Mouse (Mus musculus): ENCODE measurements around the gene Ecm1. TPM values are rescaled to one million over a fixed set of nuclear protein-coding genes. Genes with fewer than 3 reads are reported as not detected.
A peak's percentile ranks its signal among the peaks of the same experiment; 100 is the strongest.

Ecm1 gene
- total and polyA plus RNA-seq, 2 experiments from 2014 or later: 22.9 to 55.8 TPM

GRCm38 (mm10) chr3:95728906-95729305, 10.5 kb downstream of the Ecm1 start:
- no peak overlapping the region for H3K9ac ChIP-seq (replicated peaks; ENCODE audit: low read depth, low read length)
- WGBS: 56% methylated on average over 2 of the region's 2 CpGs
- H3K27ac ChIP-seq (ENCODE audit: low read depth): peak overlapping the region; percentile 61
- TF ChIP-seq EP300 (IDR thresholded peaks at IDR 0.05; ENCODE audit: low read depth) (no peak), CTCF (IDR thresholded peaks at IDR 0.05; ENCODE audit: low read depth) (no peak)
- no peak overlapping the region for H3K4me2 ChIP-seq (ENCODE audit: low read depth, low read length)
- H3K4me3 ChIP-seq (ENCODE audit: low read depth, low read length): no peak overlapping the region
- no peaks in the 10 kb centered on the region for H3K27me3 ChIP-seq (ENCODE audit: control insufficient read depth, insufficient read depth, low read length)
- H3K4me1 ChIP-seq (ENCODE audit: control insufficient read depth, insufficient read depth): peaks cover 13% of the 10 kb centered on the region
- no peaks in the 10 kb centered on the region for H3K9me3 ChIP-seq (replicated peaks; ENCODE audit: control insufficient read depth, low read length)
- H3K36me3 ChIP-seq (replicated peaks; ENCODE audit: control insufficient read depth, insufficient read depth, low read length): peaks cover 2% of the 10 kb centered on the region
- peak; percentile 59; the same call in 1 of the 2 replicates for ATAC-seq (ENCODE audit: insufficient read depth, low read depth)
- DNase-seq (ENCODE audit: low spot score): peak; percentile 52

- H3K4me3 ChIP-seq (ENCODE audit: low read depth, low read length): no peak overlapping the region
- no peaks in the 10 kb centered on the region for H3K27me3 ChIP-seq (ENCODE audit: control insufficient read depth, insufficient read depth, low read length)
- TF ChIP-seq CTCF (IDR thresholded peaks at IDR 0.05; ENCODE audit: low read depth): no peak
- TF ChIP-seq EP300 (IDR thresholded peaks at IDR 0.05; ENCODE audit: low read depth): no peak
- no peak overlapping the region for H3K9ac ChIP-seq (replicated peaks; ENCODE audit: low read depth, low read length)
- no peak for DNase-seq (ENCODE audit: low spot score)
- no peaks in the 10 kb centered on the region for H3K9me3 ChIP-seq (replicated peaks; ENCODE audit: control insufficient read depth, low read length)
- H3K4me1 ChIP-seq (ENCODE audit: control insufficient read depth, insufficient read depth): peaks cover 9% of the 10 kb centered on the region
- 43% methylated on average over 7 of the region's 7 CpGs for WGBS
- H3K4me2 ChIP-seq (ENCODE audit: low read depth, low read length): no peak overlapping the region
- H3K27ac ChIP-seq (ENCODE audit: low read depth): no peak overlapping the region
- H3K36me3 ChIP-seq (replicated peaks; ENCODE audit: control insufficient read depth, insufficient read depth, low read length): no peaks in the 10 kb centered on the region
- no peak for ATAC-seq (ENCODE audit: insufficient read depth, low read depth)
These were observed 12.5 kb downstream of the Ecm1 start for GRCm38 (mm10) chr3:95726696-95727358.

- no peaks in the 10 kb centered on the region for H3K36me3 ChIP-seq (replicated peaks; ENCODE audit: control insufficient read depth, insufficient read depth, low read length)
- TF ChIP-seq CTCF (IDR thresholded peaks at IDR 0.05; ENCODE audit: low read depth) (no peak), EP300 (IDR thresholded peaks at IDR 0.05; ENCODE audit: low read depth) (no peak)
- no peaks in the 10 kb centered on the region for H3K27me3 ChIP-seq (ENCODE audit: control insufficient read depth, insufficient read depth, low read length)
- no peak overlapping the region for H3K27ac ChIP-seq (ENCODE audit: low read depth)
- H3K4me2 ChIP-seq (ENCODE audit: low read depth, low read length): no peak overlapping the region
- peaks cover 9% of the 10 kb centered on the region for H3K4me1 ChIP-seq (ENCODE audit: control insufficient read depth, insufficient read depth)
- 85% methylated on average over 7 of the region's 7 CpGs for WGBS
- DNase-seq (ENCODE audit: low spot score) (no peak), ATAC-seq (ENCODE audit: insufficient read depth, low read depth) (no peak)
- no peaks in the 10 kb centered on the region for H3K9me3 ChIP-seq (replicated peaks; ENCODE audit: control insufficient read depth, low read length)
- no peak overlapping the region for H3K4me3 ChIP-seq (ENCODE audit: low read depth, low read length)
- no peak overlapping the region for H3K9ac ChIP-seq (replicated peaks; ENCODE audit: low read depth, low read length)
These were observed 13.5 kb downstream of the Ecm1 start for GRCm38 (mm10) chr3:95725863-95726262.

DNA sequence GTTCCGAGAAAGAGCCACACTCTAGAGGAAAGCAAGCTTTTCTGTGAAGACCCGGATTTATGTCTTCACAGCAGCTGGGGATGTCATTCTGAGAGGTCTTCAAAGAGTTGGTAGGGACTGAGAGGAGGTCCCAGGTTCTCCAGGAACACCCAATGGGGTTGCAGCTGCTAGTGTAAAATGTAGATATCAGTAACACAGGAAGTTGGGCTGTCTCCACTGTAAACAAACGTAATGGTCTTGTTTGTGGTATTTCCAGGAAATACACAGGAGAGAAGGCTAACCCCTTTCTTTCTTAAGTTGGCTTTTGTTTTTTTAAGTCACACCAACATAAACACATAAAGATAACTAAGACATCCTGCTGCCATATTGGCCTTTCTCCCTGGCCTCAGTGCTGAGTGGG, 17.0 kb downstream of the Ecm1 start:
- no peak overlapping the region for H3K4me3 ChIP-seq (ENCODE audit: low read depth, low read length)
- DNase-seq (ENCODE audit: low spot score) (no peak), ATAC-seq (ENCODE audit: insufficient read depth, low read depth) (no peak)
- no peaks in the 10 kb centered on the region for H3K36me3 ChIP-seq (replicated peaks; ENCODE audit: control insufficient read depth, insufficient read depth, low read length)
- no peaks in the 10 kb centered on the region for H3K27me3 ChIP-seq (ENCODE audit: control insufficient read depth, insufficient read depth, low read length)
- H3K4me2 ChIP-seq (ENCODE audit: low read depth, low read length): no peak overlapping the region
- H3K4me1 ChIP-seq (ENCODE audit: control insufficient read depth, insufficient read depth): no peaks in the 10 kb centered on the region
- no peak overlapping the region for H3K9ac ChIP-seq (replicated peaks; ENCODE audit: low read depth, low read length)
- H3K9me3 ChIP-seq (replicated peaks; ENCODE audit: control insufficient read depth, low read length): no peaks in the 10 kb centered on the region
- H3K27ac ChIP-seq (ENCODE audit: low read depth): no peak overlapping the region
- no peak for TF ChIP-seq EP300 (IDR thresholded peaks at IDR 0.05; ENCODE audit: low read depth)
- WGBS: 58% methylated on average over 3 of the region's 3 CpGs

DNA sequence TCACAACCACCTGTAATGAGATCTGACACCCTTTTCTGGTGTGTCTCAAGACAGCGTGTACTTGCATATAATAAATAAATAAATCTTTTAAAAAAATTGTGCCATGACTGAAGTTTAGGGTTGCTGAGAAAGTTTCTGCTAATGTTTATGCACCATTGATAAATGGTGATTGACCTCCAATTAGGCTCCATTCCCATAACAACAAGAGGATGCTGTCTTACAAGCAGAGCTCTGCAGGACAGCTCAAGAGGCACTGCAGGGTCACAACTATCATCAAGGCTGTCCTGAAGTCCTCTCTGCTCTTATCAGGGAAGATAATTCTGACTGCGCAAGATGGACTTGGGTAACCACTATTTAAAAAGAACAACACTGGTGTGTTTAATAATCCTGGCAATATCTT, 21.2 kb downstream of the Ecm1 start:
- WGBS: 81% methylated on average over 2 of the region's 2 CpGs
- H3K36me3 ChIP-seq (replicated peaks; ENCODE audit: control insufficient read depth, insufficient read depth, low read length): no peaks in the 10 kb centered on the region
- H3K9me3 ChIP-seq (replicated peaks; ENCODE audit: control insufficient read depth, low read length): no peaks in the 10 kb centered on the region
- no peak overlapping the region for H3K9ac ChIP-seq (replicated peaks; ENCODE audit: low read depth, low read length)
- no peak for TF ChIP-seq EP300 (IDR thresholded peaks at IDR 0.05; ENCODE audit: low read depth)
- TF ChIP-seq CTCF (IDR thresholded peaks at IDR 0.05; ENCODE audit: low read depth): no peak
- no peak for DNase-seq (ENCODE audit: low spot score)
- no peak overlapping the region for H3K4me3 ChIP-seq (ENCODE audit: low read depth, low read length)
- no peaks in the 10 kb centered on the region for H3K4me1 ChIP-seq (ENCODE audit: control insufficient read depth, insufficient read depth)
- H3K27ac ChIP-seq (ENCODE audit: low read depth): no peak overlapping the region
- no peak for ATAC-seq (ENCODE audit: insufficient read depth, low read depth)
- no peak overlapping the region for H3K4me2 ChIP-seq (ENCODE audit: low read depth, low read length)
- H3K27me3 ChIP-seq (ENCODE audit: control insufficient read depth, insufficient read depth, low read length): no peaks in the 10 kb centered on the region

GRCm38 (mm10) chr3:95716075-95716474, 23.3 kb downstream of the Ecm1 start:
- Histone ChIP-seq H3K36me3 (replicated peaks; ENCODE audit: control insufficient read depth, insufficient read depth, low read length) (no peaks in the 10 kb centered on the region), H3K27me3 (ENCODE audit: control insufficient read depth, insufficient read depth, low read length) (no peaks in the 10 kb centered on the region), H3K4me3 (ENCODE audit: low read depth, low read length) (no peak overlapping the region), H3K9me3 (replicated peaks; ENCODE audit: control insufficient read depth, low read length) (no peaks in the 10 kb centered on the region), H3K27ac (ENCODE audit: low read depth) (no peak overlapping the region), H3K4me1 (ENCODE audit: control insufficient read depth, insufficient read depth) (no peaks in the 10 kb centered on the region), H3K9ac (replicated peaks; ENCODE audit: low read depth, low read length) (no peak overlapping the region), H3K4me2 (ENCODE audit: low read depth, low read length) (no peak overlapping the region)
- no peak for TF ChIP-seq EP300 (IDR thresholded peaks at IDR 0.05; ENCODE audit: low read depth)
- DNase-seq (ENCODE audit: low spot score): no peak
- WGBS: 100% methylated on average over 1 of the region's 1 CpGs
- ATAC-seq (ENCODE audit: insufficient read depth, low read depth): no peak

All from heart, postnatal 0 days (tissue).